Mouse (Mus musculus) forebrain, embryonic 14.5 days (tissue): ENCODE data around the gene Kat5. TPM values are rescaled to one million over a fixed set of nuclear protein-coding genes. Genes with fewer than 3 reads are reported as not detected.

ENCODE experiments used
- ATAC-seq: fragments of 200-750 bp; cut with Nextera tagmentation; 2 replicates; pipeline ENCODE4 v1.8.0; 2017; ENCODE audit warnings: mild to moderate bottlenecking, moderate library complexity
- DNase-seq: peaks from one replicate; pipeline ENCODE4 v3.0.0-alpha.2; 2015; ENCODE audit warnings: low spot score
- H3K27ac ChIP-seq: fragments of 300-500 bp; sonication (generic); 2 replicates; pipeline ENCODE4 v1.5.1; 2014; ENCODE audit warnings: low read depth, mild to moderate bottlenecking, control low read depth, low read length, moderate library complexity
- H3K27me3 ChIP-seq: fragments of 300-500 bp; sonication (generic); replicated peaks from 2 replicates; pipeline ENCODE4 v1.6.1; 2014; ENCODE audit warnings: low read length, control low read depth, mixed read lengths; ENCODE audit not compliant: control insufficient read depth, insufficient read depth
- H3K36me3 ChIP-seq: fragments of 300-500 bp; sonication (generic); 2 replicates; pipeline ENCODE4 v1.6.1; 2014; ENCODE audit warnings: low read length, control low read depth; ENCODE audit not compliant: control insufficient read depth, insufficient read depth
- H3K4me1 ChIP-seq: fragments of 300-500 bp; sonication (generic); 2 replicates; pipeline ENCODE4 v1.6.1; 2014; ENCODE audit warnings: antibody characterized with exemption, low read length, control low read depth; ENCODE audit not compliant: control insufficient read depth, insufficient read depth
- H3K4me2 ChIP-seq: fragments of 300-500 bp; sonication (generic); 2 replicates; pipeline ENCODE4 v1.6.1; 2014; ENCODE audit warnings: mild to moderate bottlenecking, control low read depth, low read length
- H3K4me3 ChIP-seq: fragments of 300-500 bp; sonication (generic); 2 replicates; pipeline ENCODE4 v1.5.1; 2014; ENCODE audit warnings: low read depth, low read length, control low read depth
- H3K9ac ChIP-seq: fragments of 300-500 bp; sonication (generic); 2 replicates; pipeline ENCODE4 v1.6.1; 2014; ENCODE audit warnings: mild to moderate bottlenecking, low read length, control low read depth, moderate library complexity
- H3K9me3 ChIP-seq: fragments of 300-500 bp; sonication (generic); replicated peaks from 2 replicates; pipeline ENCODE4 v1.6.1; 2016; ENCODE audit warnings: low read length, control low read depth, mixed read lengths; ENCODE audit not compliant: control insufficient read depth
- WGBS: fragments of 180-500 bp; shearing (Covaris S2); extraction: QIAGEN DNeasy Blood & Tissue Kit; methylation state at CpG from one replicate; pipeline ENCODE4 v1.1.7; 2014; 5-methylcytosine and 5-hydroxymethylcytosine counted together
- polyA plus RNA-seq: library from polyadenylated mRNA; unstranded; fragments of >200 nt; fragmentation: Nextera tagmentation; extraction: Ambion mirVana; gene quantifications from 2 replicates; pipeline ENCODE4 v1.2.1, GENCODE M21; 2014

Gene Kat5
- polyA plus RNA-seq, 1 experiment from 2014 or later, result 43.7 TPM

DNA sequence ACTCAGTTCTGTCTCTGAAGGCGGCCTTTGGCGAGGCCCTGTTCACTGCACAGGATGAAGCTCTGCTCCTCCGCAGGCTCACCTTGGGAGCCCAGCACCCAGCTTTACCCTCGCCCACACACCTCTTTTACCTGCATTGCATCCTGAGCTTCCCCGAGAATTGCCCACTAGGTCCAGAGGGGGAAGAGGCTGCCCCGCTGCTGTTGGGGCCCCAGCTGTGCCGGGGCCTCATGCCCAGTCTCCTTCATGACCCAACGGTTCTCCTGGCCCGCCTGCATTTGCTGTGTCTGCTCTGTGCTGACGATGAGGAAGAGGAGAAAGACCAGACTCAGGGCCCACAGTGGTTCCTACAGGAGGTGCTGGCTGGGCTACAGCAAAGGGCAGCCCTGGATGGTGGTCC, 40.5 kb downstream of the Kat5 start:
- Histone ChIP-seq H3K9me3 (no peaks in the 10 kb centered on the region), H3K27ac (no peak overlapping the region), H3K9ac (peak overlapping the region; percentile 47; the same call in 1 of the 2 replicates), H3K4me1 (peaks cover 4% of the 10 kb centered on the region; the same call in 1 of the 2 replicates), H3K4me3 (no peak overlapping the region), H3K4me2 (no peak overlapping the region), H3K27me3 (no peaks in the 10 kb centered on the region), H3K36me3 (no peaks in the 10 kb centered on the region)
- DNase-seq, result no peak
- ATAC-seq, result no peak
- 92% methylated on average over 10 of the region's 10 CpGs for WGBS

DNA sequence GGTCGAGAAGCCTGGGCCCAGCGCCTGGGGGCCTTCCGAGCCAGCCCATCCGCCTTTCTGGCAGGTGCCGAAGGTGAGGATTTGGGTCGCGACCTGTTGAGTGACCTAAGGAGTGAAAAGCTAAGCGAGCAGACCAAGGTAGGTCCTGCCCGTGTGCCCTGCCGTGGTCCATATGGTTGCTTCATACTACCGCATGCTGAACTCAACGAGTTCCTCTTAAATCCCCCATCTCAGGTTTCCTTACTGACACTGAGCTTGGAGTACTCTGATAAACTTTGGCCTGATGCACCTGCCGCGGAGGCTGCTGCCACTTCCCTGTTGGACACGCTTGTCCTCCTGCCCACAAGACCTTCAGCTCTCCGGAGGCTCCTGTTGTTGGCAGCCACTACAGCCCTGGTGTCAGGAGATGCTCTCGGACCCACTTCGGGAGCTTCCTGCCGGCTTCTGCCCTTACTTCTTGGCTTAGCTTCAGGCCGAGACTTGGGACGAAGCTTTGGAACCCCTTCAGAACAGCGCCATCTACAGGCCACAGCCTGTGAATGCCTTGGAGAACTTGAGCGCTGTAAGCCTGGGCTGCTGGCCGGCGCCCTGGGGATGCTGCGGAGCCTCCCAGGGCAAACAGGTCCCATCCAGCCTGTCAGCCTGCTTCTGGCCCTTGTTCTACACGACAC, 41.4 kb downstream of the Kat5 start:
- DNase-seq (peak; percentile 92), ATAC-seq (peak; percentile 8)
- H3K27ac ChIP-seq, result no peak overlapping the region
- H3K36me3 ChIP-seq, result no peaks in the 10 kb centered on the region
- H3K4me1 ChIP-seq, result peaks cover 4% of the 10 kb centered on the region; the same call in 1 of the 2 replicates
- WGBS, result 9% methylated on average over 27 of the region's 27 CpGs
- H3K9me3 ChIP-seq, result no peaks in the 10 kb centered on the region
- peak overlapping the region; percentile 62 for H3K4me3 ChIP-seq
- H3K4me2 ChIP-seq, result peak overlapping the region; percentile 75
- no peaks in the 10 kb centered on the region; the same call in 1 of the 2 replicates for H3K27me3 ChIP-seq
- H3K9ac ChIP-seq, result peak overlapping the region; percentile 80

DNA sequence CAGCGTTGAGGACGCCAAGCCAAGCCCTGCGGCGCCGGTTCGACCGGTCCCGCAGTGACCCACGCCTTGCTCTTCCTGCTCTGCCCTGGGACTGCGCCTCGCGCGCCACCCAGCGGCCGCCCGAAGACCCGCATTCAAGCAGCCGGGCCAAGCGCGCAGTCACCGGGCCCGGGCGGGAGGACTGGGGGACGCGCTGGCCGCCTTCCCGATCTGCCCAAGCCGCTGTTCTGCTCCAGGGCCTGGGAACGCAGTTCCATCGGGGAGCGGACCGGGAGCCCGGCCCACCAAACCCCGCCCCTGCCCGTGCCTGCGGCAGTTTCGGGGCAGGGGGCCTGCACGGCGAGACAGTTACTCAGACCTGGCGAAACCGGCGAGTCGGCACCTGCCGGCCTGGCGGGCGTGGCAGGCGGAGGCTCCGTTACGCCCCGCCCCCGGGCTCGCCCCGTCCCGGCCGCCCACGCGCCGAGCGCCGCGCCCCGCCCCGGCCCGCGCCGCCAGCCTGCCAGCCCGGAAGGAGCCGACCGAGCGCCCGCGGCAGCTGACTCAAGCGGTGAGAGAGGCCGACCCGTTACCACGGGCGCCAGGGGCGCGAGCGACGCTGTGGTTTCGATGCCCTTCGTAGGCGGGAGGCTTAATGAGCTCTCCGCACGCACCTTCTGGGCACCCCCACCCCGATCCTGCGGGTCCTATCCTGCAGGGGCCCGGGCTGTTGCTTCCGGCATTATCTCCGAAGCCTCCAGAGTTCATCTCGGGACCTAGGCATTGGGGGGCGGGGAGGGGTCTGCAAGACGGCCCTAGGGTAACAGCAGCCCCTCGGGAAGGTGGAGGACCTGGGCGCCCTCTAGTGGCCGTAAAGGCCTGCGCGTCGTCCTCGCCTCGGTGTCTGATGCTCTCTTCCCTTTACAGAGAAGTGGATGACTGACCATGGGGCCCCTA, 42.2 kb downstream of the Kat5 start, which contains the start of gene Ap5b1:
Gene Ap5b1 (plus strand): TSS at position 492 of the 936 bp plus-strand sequence.
- H3K4me2 ChIP-seq, result peak within 1 kb of the TSS; percentile 75
- peak within 1 kb of the TSS; percentile 80 for H3K9ac ChIP-seq
- ATAC-seq, result peak; percentile 90
- H3K4me1 ChIP-seq, result peaks cover 4% of the 10 kb centered on the region; the same call in 1 of the 2 replicates
- H3K4me3 ChIP-seq, result peak within 1 kb of the TSS; percentile 62
- peaks cover 7% of the 10 kb centered on the region; the same call in 1 of the 2 replicates for H3K27me3 ChIP-seq
- no peaks in the 10 kb centered on the region for H3K36me3 ChIP-seq
- H3K27ac ChIP-seq, result peak within 1 kb of the TSS; percentile 68
- H3K9me3 ChIP-seq, result no peaks in the 10 kb centered on the region
- peak; percentile 91 for DNase-seq
- WGBS, result under 1% methylated on average over 92 of the region's 102 CpGs

DNA sequence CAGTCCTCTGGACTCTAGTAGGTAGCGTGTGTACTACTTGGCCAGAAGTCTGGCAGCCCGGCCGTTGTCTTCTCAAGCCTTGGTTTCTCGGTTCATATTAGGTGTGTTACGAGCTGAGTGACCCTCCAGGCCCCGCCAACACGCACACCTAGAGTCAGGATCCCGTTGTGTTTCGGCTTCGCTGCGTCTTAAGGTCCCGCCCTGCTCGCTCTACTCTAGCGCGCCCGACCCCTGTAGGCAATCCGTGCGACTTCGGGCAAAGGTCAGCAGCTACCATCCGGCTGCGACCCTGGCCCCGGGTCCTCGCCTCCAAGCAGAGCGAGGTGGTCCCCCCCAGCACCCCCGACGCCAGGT, 42.9 kb downstream of the Kat5 start:
- Histone ChIP-seq H3K27ac (0 out of 2 replicates have a peak overlapping the region, but pooled peaks have one; percentile 68), H3K9ac (peak overlapping the region; percentile 80), H3K36me3 (no peaks in the 10 kb centered on the region), H3K4me2 (peak overlapping the region; percentile 75), H3K4me3 (peak overlapping the region; percentile 62), H3K4me1 (peaks cover 4% of the 10 kb centered on the region; the same call in 1 of the 2 replicates), H3K27me3 (peaks cover 13% of the 10 kb centered on the region; the same call in 1 of the 2 replicates), H3K9me3 (no peaks in the 10 kb centered on the region)
- ATAC-seq (peak; percentile 40), DNase-seq (no peak)
- 4% methylated on average over 26 of the region's 26 CpGs for WGBS

DNA sequence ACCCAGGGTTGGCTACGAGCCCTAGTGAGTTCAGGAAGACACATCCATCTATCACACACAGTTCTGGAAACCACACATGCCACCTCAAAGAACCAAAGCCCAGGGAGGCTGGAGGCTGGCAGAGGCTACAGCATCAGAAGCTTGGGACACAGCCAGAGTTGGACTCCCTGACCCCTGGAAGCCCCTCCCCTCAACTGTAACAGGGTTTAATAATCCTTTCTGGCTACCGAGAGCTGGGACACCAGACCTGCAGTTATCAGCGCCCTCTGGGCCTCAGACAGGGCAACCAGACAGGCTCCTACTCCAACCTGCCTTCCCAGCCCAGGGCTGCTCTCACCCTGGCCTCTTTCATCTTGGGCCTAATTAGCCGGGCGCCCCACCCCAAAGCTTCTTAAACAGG, 43.7 kb downstream of the Kat5 start:
- Histone ChIP-seq H3K36me3 (no peaks in the 10 kb centered on the region), H3K4me3 (no peak overlapping the region), H3K27ac (no peak overlapping the region), H3K9me3 (no peaks in the 10 kb centered on the region), H3K9ac (no peak overlapping the region), H3K4me1 (peaks cover 4% of the 10 kb centered on the region; the same call in 1 of the 2 replicates), H3K27me3 (peaks cover 22% of the 10 kb centered on the region), H3K4me2 (no peak overlapping the region)
- ATAC-seq (no peak), DNase-seq (no peak)
- 54% methylated on average over 5 of the region's 5 CpGs for WGBS

DNA sequence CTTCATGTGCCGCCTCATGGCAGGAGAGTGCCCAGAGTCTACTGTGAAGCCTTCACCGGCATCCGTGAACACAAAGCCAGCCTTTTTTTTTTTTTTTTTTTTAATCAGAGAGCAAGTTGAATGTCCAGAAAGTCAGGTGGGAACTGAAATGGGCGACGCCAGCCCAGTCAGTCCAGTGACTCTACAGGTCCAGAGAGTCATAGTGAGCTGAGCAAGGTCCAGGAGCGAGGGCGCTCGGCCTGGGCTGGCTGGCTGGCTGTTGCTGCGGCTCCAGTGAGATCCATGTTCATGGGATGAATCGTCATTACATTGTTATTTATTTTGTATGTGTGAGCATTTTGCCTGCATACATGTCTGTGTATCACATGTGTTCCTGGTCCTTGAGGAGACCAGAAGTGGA, 47.3 kb downstream of the Kat5 start:
- Histone ChIP-seq H3K4me1 (peaks cover 9% of the 10 kb centered on the region; the same call in 1 of the 2 replicates), H3K27me3 (peaks cover 57% of the 10 kb centered on the region), H3K27ac (no peak overlapping the region), H3K9ac (no peak overlapping the region), H3K36me3 (no peaks in the 10 kb centered on the region), H3K4me2 (no peak overlapping the region), H3K9me3 (no peaks in the 10 kb centered on the region), H3K4me3 (no peak overlapping the region)
- DNase-seq (no peak), ATAC-seq (no peak)
- 90% methylated on average over 10 of the region's 10 CpGs for WGBS

DNA sequence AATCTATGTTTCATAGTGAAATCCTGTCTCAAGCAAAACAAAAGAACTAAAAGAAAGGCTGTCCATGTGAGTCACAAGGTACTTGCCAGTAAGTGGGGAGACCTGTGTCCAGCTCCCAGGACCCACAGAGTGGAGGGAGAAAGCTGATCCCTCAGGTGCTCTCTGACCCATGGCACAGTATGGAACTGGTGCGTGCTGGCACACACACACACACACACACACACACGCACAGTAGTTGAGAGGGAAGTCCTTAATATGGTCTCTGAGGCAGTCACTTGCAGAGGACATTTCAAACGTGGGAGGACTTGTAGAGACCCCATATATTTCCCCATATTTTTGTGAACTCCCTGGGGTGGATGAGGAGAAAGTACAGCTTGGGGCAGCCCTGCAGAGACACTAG, 48.2 kb downstream of the Kat5 start:
- peaks cover 58% of the 10 kb centered on the region for H3K27me3 ChIP-seq
- peaks cover 6% of the 10 kb centered on the region; the same call in 1 of the 2 replicates for H3K4me1 ChIP-seq
- no peak overlapping the region for H3K27ac ChIP-seq
- H3K4me3 ChIP-seq, result no peak overlapping the region
- no peak overlapping the region for H3K4me2 ChIP-seq
- H3K9ac ChIP-seq, result no peak overlapping the region
- no peak for DNase-seq
- H3K9me3 ChIP-seq, result no peaks in the 10 kb centered on the region
- WGBS, result 66% methylated on average over 3 of the region's 3 CpGs
- no peaks in the 10 kb centered on the region for H3K36me3 ChIP-seq
- no peak for ATAC-seq

DNA sequence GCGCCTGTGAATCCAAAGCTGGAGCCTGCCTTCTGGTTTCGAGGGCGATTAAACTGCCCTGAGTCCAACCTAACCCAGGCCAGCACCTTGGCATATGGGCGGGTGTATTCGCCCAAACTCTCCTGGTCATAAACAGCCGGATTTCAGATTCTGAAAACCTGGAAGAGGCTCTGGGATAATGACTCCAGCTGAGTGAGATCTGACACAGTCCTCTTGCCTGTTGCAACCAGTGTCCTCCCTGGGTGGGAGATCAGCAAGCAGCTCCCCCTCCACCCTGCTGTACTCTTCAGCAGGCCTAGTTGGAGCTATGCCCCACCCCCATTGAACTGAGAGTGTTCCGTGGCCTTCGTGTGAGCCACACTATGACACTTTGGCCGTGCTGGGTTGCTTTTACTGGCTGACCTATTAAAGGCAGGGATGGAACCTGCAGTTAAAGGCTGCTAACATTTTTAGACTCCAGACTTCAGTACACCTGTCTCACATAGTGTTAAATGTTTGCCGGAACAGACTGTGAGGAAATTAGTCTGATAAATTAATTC, 48.7 kb downstream of the Kat5 start:
- DNase-seq (no peak), ATAC-seq (no peak)
- Histone ChIP-seq H3K9ac (peak overlapping the region; percentile 32; the same call in 1 of the 2 replicates), H3K4me1 (0 out of 2 replicates have a peak, but pooled peaks cover 6% of the 10 kb centered on the region), H3K4me3 (peak overlapping the region; percentile 27; the same call in 1 of the 2 replicates), H3K4me2 (peak overlapping the region; percentile 48; the same call in 1 of the 2 replicates), H3K36me3 (no peaks in the 10 kb centered on the region), H3K27me3 (peaks cover 58% of the 10 kb centered on the region), H3K9me3 (no peaks in the 10 kb centered on the region), H3K27ac (no peak overlapping the region)
- WGBS, result 22% methylated on average over 10 of the region's 10 CpGs
